Mouse (Mus musculus): ENCODE results near the gene Calml4.

- no peak for TF ChIP-seq CTCF (IDR thresholded peaks at IDR 0.05; ENCODE audit: low read depth)
- TF ChIP-seq EP300 (IDR thresholded peaks at IDR 0.05; ENCODE audit: low read depth): no peak
Measured at GRCm38 (mm10) chr9:62857216-62857615, 664 bp upstream of the Calml4 start.
